Mouse (Mus musculus): Measurements from ENCODE around the gene Sema4c.

- no peak for TF ChIP-seq CHD2 (IDR thresholded peaks at IDR 0.05; ENCODE audit: low read depth, low read length)
- no peak for TF ChIP-seq MAFK (IDR thresholded peaks at IDR 0.05; ENCODE audit: insufficient read depth, low read depth, low read length)
- TF ChIP-seq ZNF384 (IDR thresholded peaks at IDR 0.05; ENCODE audit: low read depth, low read length) = no peak
- no peak for TF ChIP-seq HCFC1 (IDR thresholded peaks at IDR 0.05; ENCODE audit: borderline replicate concordance, insufficient read depth, low read length)
Measured at GRCm38 (mm10) chr1:36570320-36570719, 12.2 kb upstream of the Sema4c start.
